Mouse (Mus musculus): ENCODE data around the gene Calhm3. TPM values are rescaled to one million over a fixed set of nuclear protein-coding genes. Genes with fewer than 3 reads are reported as not detected.

Calhm3 gene
- not detected for polyA plus RNA-seq (2014; fragmentation: Illumina TruSeq; extraction: RNeasy Lipid Tissue Mini Kit (QIAGEN cat#74804); ENCODE audit: low read depth, low replicate concordance)

GRCm38 (mm10) chr19:47157664-47158063, at the start of gene Calhm3:
TSS of gene Calhm3 (minus strand) at chr19:47157764.

GRCm38 (mm10) chr19:47178431-47179271, 21.1 kb upstream of the Calhm3 start, which contains the start of gene Neurl1a:
TSS of gene Neurl1a (plus strand) at chr19:47178820.

GRCm38 (mm10) chr19:47144154-47144553, 13.4 kb downstream of the Calhm3 start, which contains the start of gene Calhm1:
TSS of gene Calhm1 (minus strand) at chr19:47144254.

DNA sequence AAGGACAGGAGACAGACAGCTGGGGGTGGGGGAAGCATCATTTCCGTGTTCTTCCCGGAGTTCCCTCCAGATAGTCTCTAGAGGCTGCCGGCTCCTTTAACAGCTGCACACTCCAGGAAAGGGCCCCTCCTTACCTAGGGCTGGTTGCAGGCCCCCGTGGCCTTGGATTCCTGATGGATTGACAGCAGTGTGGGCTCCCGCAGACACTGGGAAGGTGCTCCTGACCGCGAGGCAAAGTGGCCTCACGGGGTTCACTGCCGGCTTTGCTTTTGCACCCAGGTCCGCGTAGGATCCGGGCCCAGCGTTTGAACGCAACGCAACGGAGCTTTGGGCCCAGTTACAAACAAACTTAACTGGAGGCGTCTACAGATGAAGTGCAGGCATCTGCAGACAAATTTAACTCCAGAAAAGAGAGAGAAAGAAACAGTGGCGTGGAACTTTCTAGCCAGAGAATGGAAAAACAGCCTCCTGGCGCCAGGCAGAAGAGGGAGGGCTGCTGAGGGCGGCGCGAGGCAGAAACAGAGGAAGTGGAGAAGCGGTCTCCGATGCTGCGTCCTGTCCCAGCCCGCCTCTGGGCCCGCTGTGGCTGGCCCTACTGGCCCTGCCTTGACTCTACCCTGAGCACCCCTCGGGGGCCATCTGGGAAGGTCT, 19.7 kb downstream of the Calhm3 start, which contains the start of gene Calhm2:
Gene Calhm2 (minus strand): TSS at position 524 of the 651 bp plus-strand sequence.

Other genes with a start within 250 kb of the Calhm3 start
- 0.43 TPM for gene Ina, start 143.1 kb downstream of the Calhm3 start, polyA plus RNA-seq (2014; fragmentation: Illumina TruSeq; extraction: RNeasy Lipid Tissue Mini Kit (QIAGEN cat#74804); ENCODE audit: low read depth, low replicate concordance)
- gene Nt5c2, start 142.6 kb downstream of the Calhm3 start, polyA plus RNA-seq (2014; fragmentation: Illumina TruSeq; extraction: RNeasy Lipid Tissue Mini Kit (QIAGEN cat#74804); ENCODE audit: low read depth, low replicate concordance), result 158 TPM
- gene Pcgf6, start 106.9 kb downstream of the Calhm3 start, polyA plus RNA-seq (2014; fragmentation: Illumina TruSeq; extraction: RNeasy Lipid Tissue Mini Kit (QIAGEN cat#74804); ENCODE audit: low read depth, low replicate concordance), result 112 TPM
- gene Taf5, start 90.0 kb downstream of the Calhm3 start, polyA plus RNA-seq (2014; fragmentation: Illumina TruSeq; extraction: RNeasy Lipid Tissue Mini Kit (QIAGEN cat#74804); ENCODE audit: low read depth, low replicate concordance), result 25.9 TPM
- gene Usmg5, start 67.1 kb downstream of the Calhm3 start, polyA plus RNA-seq (2014; fragmentation: Illumina TruSeq; extraction: RNeasy Lipid Tissue Mini Kit (QIAGEN cat#74804); ENCODE audit: low read depth, low replicate concordance), result 503 TPM
- 2.4 TPM for gene Pdcd11, start 67.0 kb downstream of the Calhm3 start, polyA plus RNA-seq (2014; fragmentation: Illumina TruSeq; extraction: RNeasy Lipid Tissue Mini Kit (QIAGEN cat#74804); ENCODE audit: low read depth, low replicate concordance)
- gene Calhm2, start 19.5 kb downstream of the Calhm3 start, polyA plus RNA-seq (2014; fragmentation: Illumina TruSeq; extraction: RNeasy Lipid Tissue Mini Kit (QIAGEN cat#74804); ENCODE audit: low read depth, low replicate concordance), result 0.91 TPM
- gene Calhm1, start 13.5 kb downstream of the Calhm3 start, polyA plus RNA-seq (2014; fragmentation: Illumina TruSeq; extraction: RNeasy Lipid Tissue Mini Kit (QIAGEN cat#74804); ENCODE audit: low read depth, low replicate concordance), result not detected
- gene Neurl1a, start 21.1 kb upstream of the Calhm3 start, polyA plus RNA-seq (2014; fragmentation: Illumina TruSeq; extraction: RNeasy Lipid Tissue Mini Kit (QIAGEN cat#74804); ENCODE audit: low read depth, low replicate concordance), result 0.18 TPM

All from testis, adult 10 weeks (tissue).